Mouse (Mus musculus): ENCODE data around the gene Mfap1b. TPM values are rescaled to one million over a fixed set of nuclear protein-coding genes. Genes with fewer than 3 reads are reported as not detected.

The Mfap1b gene
- 38.0 and 38.4 TPM in 2 replicates for total RNA-seq (2023)

DNA sequence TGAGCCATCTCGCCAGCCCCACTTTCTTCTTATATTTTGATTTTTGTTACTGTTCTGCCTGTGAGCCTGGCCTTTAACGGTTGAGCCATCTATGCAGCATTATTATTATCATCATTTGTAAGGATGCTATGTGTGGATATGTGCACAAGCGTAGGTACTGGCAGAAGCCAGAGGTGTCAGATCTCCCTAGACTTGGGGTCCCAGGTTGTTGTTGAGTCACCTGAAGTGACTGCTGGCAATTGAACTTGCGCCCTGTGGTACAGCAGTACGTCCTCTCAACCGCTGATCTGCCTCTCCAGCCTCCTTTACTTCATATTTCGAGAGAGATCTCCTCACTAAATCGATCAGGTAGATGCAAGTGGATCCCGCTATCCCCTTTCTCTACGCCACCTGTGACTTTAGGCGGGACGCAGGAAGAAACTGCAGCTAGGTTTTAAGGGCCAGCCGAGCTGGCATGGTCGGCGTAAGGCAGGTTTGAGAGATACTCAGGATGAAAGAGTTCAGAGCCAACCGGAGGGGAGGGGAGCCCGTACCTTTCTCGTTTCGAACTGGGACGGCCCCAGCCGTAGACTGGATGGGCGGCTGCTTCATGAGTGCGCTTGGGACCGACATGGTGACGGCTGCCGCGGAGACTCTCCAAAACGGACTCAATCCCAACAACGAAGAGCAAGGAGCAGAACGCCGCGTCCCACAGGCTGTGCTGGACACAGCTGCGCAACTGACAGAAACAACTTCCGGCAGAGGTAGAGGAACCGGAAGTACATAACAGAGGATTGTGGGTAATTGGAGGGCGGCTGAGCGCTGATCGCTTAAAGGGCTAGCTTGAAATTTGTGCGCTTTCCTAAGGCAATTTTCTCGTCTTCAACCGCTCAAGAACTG lies at the start of gene Mfap1b:
TSS of gene Mfap1b (minus strand) at position 767 of the 879 bp plus-strand sequence.

GRCm38 (mm10) chr2:121505942-121506882 lies 32.3 kb upstream of the Mfap1b start, which contains the start of the genes Mfap1a and Wdr76:
TSS of gene Mfap1a (minus strand) at chr2:121506665.
TSS of gene Wdr76 (plus strand) at chr2:121506723.

GRCm38 (mm10) chr2:121456692-121457642 lies 16.9 kb downstream of the Mfap1b start, which contains the start of gene Serinc4:
TSS of gene Serinc4 (minus strand) at chr2:121456781.

GRCm38 (mm10) chr2:121452990-121453389 lies 20.9 kb downstream of the Mfap1b start, which contains the start of gene Hypk:
TSS of gene Hypk (plus strand) at chr2:121453290.

DNA sequence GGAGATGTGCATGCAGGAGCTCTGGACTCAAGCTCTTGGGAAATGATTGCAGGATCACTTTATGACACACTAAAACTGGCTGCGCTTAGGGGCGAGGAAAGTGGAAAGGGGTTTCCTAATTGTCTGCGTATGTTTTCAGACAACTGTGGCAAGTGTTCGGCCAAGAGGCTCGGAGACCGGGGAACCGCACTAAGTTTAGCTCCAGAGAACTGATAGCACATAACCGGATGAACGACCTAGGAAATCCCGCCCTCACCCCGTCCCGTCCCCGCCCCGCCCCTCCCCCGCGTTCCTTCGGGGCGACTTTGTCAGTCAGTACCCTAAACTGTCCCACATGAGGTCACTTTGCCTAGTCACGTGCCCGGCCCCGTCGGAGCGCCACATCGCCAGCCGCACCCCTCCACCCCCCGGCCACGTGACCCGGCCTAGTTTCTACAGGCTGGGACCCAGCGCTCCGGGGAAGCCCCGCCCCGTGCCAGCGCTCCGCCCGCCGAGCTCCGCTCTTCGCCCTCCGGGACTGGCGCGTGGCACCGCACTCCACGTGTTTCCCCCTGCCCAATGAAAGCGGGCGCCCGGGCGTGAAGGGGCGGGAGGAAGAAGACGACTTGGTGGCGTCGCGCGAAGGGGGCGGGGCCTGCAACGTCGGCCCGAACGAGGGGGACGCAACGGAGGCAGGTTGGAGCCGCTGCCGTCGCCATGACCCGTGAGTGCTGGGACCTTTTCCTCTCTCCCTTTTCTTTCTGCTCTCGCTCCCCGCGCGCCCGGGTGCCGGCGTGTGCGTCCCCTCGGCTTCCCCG lies 24.9 kb downstream of the Mfap1b start, which contains the start of gene Serf2:
TSS of gene Serf2 (plus strand) at position 457 of the 797 bp plus-strand sequence.

GRCm38 (mm10) chr2:121444178-121444577 lies 29.7 kb downstream of the Mfap1b start, which contains the start of gene Ell3:
TSS of gene Ell3 (minus strand) at chr2:121444278.

DNA sequence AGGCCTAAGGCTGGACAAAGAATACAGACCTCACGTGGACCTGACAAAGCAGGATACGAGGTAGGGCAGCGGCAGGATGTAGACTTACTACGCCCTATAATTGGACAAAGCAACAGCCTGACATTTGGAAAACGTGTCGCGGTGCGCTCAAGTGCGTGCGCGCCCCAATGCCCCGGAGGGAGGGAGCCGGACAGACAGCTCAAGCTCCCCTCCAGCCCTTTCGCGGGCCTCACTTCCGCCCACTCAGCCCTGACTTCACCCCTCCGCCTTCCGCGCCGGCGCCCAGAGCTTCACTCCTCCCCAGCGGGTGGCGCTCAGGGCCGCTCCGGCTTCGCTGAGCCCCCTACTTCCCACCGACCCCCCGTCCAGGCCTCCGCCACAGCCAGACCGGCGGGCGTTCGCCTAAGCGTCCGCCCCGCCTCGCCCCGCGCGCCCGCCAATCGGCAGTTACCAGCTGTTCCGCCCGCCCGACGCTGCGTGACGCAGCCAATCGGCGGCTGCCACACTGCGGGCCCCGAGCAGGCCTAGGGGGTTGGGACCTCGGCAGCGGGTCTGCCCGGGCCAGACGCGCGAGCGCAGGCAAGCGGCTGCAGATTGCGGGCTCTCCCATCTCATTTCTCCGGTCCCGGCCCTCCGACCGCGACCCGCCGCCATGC lies 60.4 kb downstream of the Mfap1b start, which contains the start of the genes Pdia3 and Catsper2:
TSS of gene Pdia3 (plus strand) at position 389 of the 656 bp plus-strand sequence.
TSS of gene Catsper2 (minus strand) at position 406 of the 656 bp plus-strand sequence.

Other genes with a start within 250 kb of the Mfap1b start
- 31.7 and 41.2 TPM in 2 replicates for gene Trp53bp1, start 202.7 kb downstream of the Mfap1b start, total RNA-seq (2023)
- 0.06 and 0.11 TPM in 2 replicates for gene Map1a, start 184.5 kb downstream of the Mfap1b start, total RNA-seq (2023)
- 12.3 and 12.7 TPM in 2 replicates for gene Ppip5k1, start 118.7 kb downstream of the Mfap1b start, total RNA-seq (2023)
- not detected in 2 replicates for gene Ckmt1, start 116.4 kb downstream of the Mfap1b start, total RNA-seq (2023)
- gene Strc, start 86.9 kb downstream of the Mfap1b start, total RNA-seq (2023) = 0.13 and 0.23 TPM in 2 replicates
- gene Pdia3, start 60.3 kb downstream of the Mfap1b start, total RNA-seq (2023) = 145 and 153 TPM in 2 replicates
- 0.48 and 2.4 TPM in 2 replicates for gene Catsper2, start 60.3 kb downstream of the Mfap1b start, total RNA-seq (2023)
- gene Ell3, start 29.8 kb downstream of the Mfap1b start, total RNA-seq (2023) = not detected in 2 replicates
- 261 and 363 TPM in 2 replicates for gene Serf2, start 24.9 kb downstream of the Mfap1b start, total RNA-seq (2023)
- gene Hypk, start 20.8 kb downstream of the Mfap1b start, total RNA-seq (2023) = 25.7 and 30.2 TPM in 2 replicates
- gene Serinc4, start 17.3 kb downstream of the Mfap1b start, total RNA-seq (2023) = not detected in 2 replicates
- 38.0 and 44.8 TPM in 2 replicates for gene Mfap1a, start 32.6 kb upstream of the Mfap1b start, total RNA-seq (2023)
- gene Wdr76, start 32.7 kb upstream of the Mfap1b start, total RNA-seq (2023) = 12.0 and 18.0 TPM in 2 replicates